Mouse (Mus musculus): ENCODE data around the gene Gm44503. TPM values are rescaled to one million over a fixed set of nuclear protein-coding genes. Genes with fewer than 3 reads are reported as not detected.

Gene Gm44503
- polyA plus RNA-seq, 1 experiment from 2014 or later, result not detected

DNA sequence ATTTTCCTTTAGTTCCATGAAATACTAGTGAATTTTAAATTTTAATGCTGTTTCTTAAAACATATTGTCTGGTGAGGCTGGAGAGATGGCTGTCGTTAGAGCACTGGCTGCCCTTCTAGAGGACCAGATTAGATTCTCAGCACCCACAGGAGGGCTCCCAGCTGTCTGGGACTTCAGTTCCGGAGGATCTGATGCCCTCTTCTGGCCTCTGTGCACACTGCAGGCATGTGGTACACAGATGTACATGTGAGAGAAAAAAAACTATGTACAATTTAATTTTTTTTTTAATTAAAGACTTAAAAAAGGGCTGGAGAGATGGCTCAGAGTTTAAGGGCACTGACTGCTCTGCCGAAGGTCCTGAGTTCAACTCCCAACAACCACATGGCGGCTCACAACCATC is 23.3 kb upstream of the Gm44503 start:
- H3K4me2 ChIP-seq (ENCODE audit: low read depth), result no peak overlapping the region
- no peak overlapping the region for H3K9ac ChIP-seq (ENCODE audit: low read length)
- H3K9me3 ChIP-seq (ENCODE audit: control insufficient read depth, low read length), result no peaks in the 10 kb centered on the region
- H3K27ac ChIP-seq (ENCODE audit: low read depth, low read length), result no peak overlapping the region
- WGBS, result 89% methylated on average over 4 of the region's 4 CpGs
- no peaks in the 10 kb centered on the region for H3K36me3 ChIP-seq (ENCODE audit: control insufficient read depth, insufficient read depth, low read length)
- ATAC-seq (ENCODE audit: insufficient read depth, low FRiP score, low TSS enrichment) (no peak), DNase-seq (ENCODE audit: low spot score) (no peak)
- no peak overlapping the region for H3K4me3 ChIP-seq (ENCODE audit: low read depth, low read length)
- no peaks in the 10 kb centered on the region for H3K27me3 ChIP-seq (ENCODE audit: control insufficient read depth, insufficient read depth, low read length)
- H3K4me1 ChIP-seq (ENCODE audit: control insufficient read depth, insufficient read depth, low read length), result no peaks in the 10 kb centered on the region

DNA sequence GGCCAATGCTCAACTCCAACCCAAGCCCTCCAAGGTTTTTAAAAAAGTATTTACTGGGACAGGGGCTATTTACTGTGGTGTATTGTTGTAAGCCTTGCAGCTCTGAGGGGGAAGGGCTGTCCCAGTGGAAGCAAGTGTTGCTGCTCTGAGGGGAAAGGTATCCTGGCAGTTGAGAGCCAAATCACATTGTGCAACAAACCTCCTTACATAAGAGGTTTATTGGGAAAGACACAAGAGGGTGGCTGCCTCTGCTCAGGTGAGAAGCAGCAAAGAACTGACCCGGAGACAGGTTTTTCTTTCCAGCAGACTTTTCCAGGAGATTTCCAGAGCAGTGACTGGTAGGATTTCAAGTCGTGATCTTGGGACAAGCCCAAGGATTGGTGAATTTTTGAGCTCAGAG is 22.4 kb upstream of the Gm44503 start:
- no peaks in the 10 kb centered on the region for H3K27me3 ChIP-seq (ENCODE audit: control insufficient read depth, insufficient read depth, low read length)
- H3K4me3 ChIP-seq (ENCODE audit: low read depth, low read length), result no peak overlapping the region
- H3K27ac ChIP-seq (ENCODE audit: low read depth, low read length), result no peak overlapping the region
- no peaks in the 10 kb centered on the region for H3K9me3 ChIP-seq (ENCODE audit: control insufficient read depth, low read length)
- no peaks in the 10 kb centered on the region for H3K36me3 ChIP-seq (ENCODE audit: control insufficient read depth, insufficient read depth, low read length)
- H3K4me2 ChIP-seq (ENCODE audit: low read depth), result no peak overlapping the region
- WGBS, result 64% methylated on average over 2 of the region's 2 CpGs
- no peak for DNase-seq (ENCODE audit: low spot score)
- no peaks in the 10 kb centered on the region for H3K4me1 ChIP-seq (ENCODE audit: control insufficient read depth, insufficient read depth, low read length)
- no peak for ATAC-seq (ENCODE audit: insufficient read depth, low FRiP score, low TSS enrichment)
- H3K9ac ChIP-seq (ENCODE audit: low read length), result no peak overlapping the region

DNA sequence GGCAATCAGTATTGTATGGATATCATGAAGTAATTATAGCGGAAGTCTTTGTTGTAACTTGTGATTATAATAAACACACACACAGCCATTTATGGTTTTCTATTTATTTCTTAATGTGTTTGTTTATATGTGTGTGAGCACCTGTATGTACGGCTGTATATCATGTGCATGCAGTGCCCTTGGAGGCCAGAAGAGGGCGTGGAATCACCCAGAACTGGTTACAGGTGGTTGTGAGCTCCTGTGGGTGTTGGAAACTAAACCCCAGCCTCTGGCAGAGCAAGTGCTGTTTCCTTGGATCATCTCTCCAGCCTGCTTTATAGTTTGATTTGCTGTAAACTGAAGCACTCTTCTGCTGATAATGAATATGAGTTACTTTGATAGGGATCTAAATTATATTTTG is 15.2 kb upstream of the Gm44503 start:
- Histone ChIP-seq H3K4me1 (ENCODE audit: control insufficient read depth, insufficient read depth, low read length) (no peaks in the 10 kb centered on the region), H3K9ac (ENCODE audit: low read length) (no peak overlapping the region), H3K4me3 (ENCODE audit: low read depth, low read length) (no peak overlapping the region), H3K36me3 (ENCODE audit: control insufficient read depth, insufficient read depth, low read length) (peaks cover 16% of the 10 kb centered on the region), H3K4me2 (ENCODE audit: low read depth) (no peak overlapping the region), H3K27ac (ENCODE audit: low read depth, low read length) (no peak overlapping the region), H3K27me3 (ENCODE audit: control insufficient read depth, insufficient read depth, low read length) (no peaks in the 10 kb centered on the region), H3K9me3 (ENCODE audit: control insufficient read depth, low read length) (no peaks in the 10 kb centered on the region)
- 65% methylated on average over 3 of the region's 3 CpGs for WGBS
- no peak for DNase-seq (ENCODE audit: low spot score)
- ATAC-seq (ENCODE audit: insufficient read depth, low FRiP score, low TSS enrichment), result no peak

DNA sequence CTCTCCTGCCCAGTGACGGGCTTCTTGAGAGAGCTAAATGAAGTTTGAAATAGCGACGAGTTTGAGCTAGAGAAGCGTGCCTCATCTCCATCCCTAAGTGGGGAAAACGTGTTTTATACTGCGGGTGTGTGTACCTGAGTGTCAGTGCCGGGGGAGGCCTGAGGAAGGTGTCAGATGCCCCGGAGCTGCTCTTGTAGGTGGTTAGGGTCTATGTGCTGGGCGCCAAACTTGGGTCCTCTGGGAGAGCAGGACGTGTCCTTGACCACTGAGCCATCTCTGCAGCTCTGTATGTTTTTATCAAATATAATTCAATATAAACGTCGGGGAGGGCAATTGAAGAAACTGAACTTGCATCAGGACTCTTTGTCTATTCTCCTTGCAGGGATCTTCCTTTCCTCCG is 14.4 kb upstream of the Gm44503 start:
- no peak overlapping the region for H3K9ac ChIP-seq (ENCODE audit: low read length)
- H3K27me3 ChIP-seq (ENCODE audit: control insufficient read depth, insufficient read depth, low read length), result no peaks in the 10 kb centered on the region
- ATAC-seq (ENCODE audit: insufficient read depth, low FRiP score, low TSS enrichment) (no peak), DNase-seq (ENCODE audit: low spot score) (no peak)
- H3K36me3 ChIP-seq (ENCODE audit: control insufficient read depth, insufficient read depth, low read length), result peaks cover 16% of the 10 kb centered on the region
- no peak overlapping the region for H3K4me2 ChIP-seq (ENCODE audit: low read depth)
- no peak overlapping the region for H3K27ac ChIP-seq (ENCODE audit: low read depth, low read length)
- no peaks in the 10 kb centered on the region for H3K9me3 ChIP-seq (ENCODE audit: control insufficient read depth, low read length)
- WGBS, result 92% methylated on average over 13 of the region's 13 CpGs
- no peak overlapping the region for H3K4me3 ChIP-seq (ENCODE audit: low read depth, low read length)
- H3K4me1 ChIP-seq (ENCODE audit: control insufficient read depth, insufficient read depth, low read length), result no peaks in the 10 kb centered on the region

DNA sequence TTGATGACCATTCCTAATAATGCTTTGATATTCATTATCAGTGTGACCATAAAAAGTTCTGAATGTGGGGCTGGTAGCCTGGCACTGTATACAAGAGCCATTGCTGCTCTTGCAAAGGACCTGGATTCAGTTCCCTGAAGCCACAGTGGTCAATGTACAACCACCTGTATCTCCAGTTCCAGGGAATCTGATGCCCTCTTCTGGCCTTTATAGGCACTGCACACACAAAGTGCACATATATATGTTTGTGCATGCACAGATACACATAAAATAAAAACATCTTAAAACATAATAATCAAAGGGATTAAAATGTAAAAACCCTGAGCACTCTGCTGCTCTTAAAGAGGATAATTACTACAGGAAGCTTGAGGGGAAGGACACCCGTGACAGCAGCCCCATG is 11.6 kb upstream of the Gm44503 start:
- 89% methylated on average over 1 of the region's 1 CpGs for WGBS
- Histone ChIP-seq H3K27ac (ENCODE audit: low read depth, low read length) (no peak overlapping the region), H3K4me2 (ENCODE audit: low read depth) (no peak overlapping the region), H3K9me3 (ENCODE audit: control insufficient read depth, low read length) (no peaks in the 10 kb centered on the region), H3K4me1 (ENCODE audit: control insufficient read depth, insufficient read depth, low read length) (no peaks in the 10 kb centered on the region), H3K4me3 (ENCODE audit: low read depth, low read length) (no peak overlapping the region), H3K27me3 (ENCODE audit: control insufficient read depth, insufficient read depth, low read length) (no peaks in the 10 kb centered on the region), H3K36me3 (ENCODE audit: control insufficient read depth, insufficient read depth, low read length) (peaks cover 16% of the 10 kb centered on the region), H3K9ac (ENCODE audit: low read length) (no peak overlapping the region)
- ATAC-seq (ENCODE audit: insufficient read depth, low FRiP score, low TSS enrichment) (no peak), DNase-seq (ENCODE audit: low spot score) (no peak)

DNA sequence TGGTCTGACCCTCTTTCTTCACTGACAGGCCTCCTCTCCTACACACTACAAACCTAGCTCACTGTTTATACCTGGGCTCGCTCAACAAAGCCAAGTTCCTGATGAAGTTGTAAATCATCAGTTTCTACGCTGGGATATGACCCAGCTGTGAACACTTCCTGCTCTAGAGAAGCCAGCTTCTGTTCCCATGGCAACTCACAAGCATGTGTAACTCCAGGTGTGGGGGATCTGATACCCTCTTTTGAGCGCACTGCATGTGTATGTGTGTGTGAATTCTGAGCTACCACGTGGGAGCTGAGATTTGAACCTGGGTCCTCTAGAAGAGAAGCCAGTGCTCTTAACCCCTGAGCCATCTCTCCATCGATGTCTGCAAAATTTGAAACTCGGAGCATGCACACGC is 9.1 kb upstream of the Gm44503 start:
- ATAC-seq (ENCODE audit: insufficient read depth, low FRiP score, low TSS enrichment) (no peak), DNase-seq (ENCODE audit: low spot score) (no peak)
- H3K4me3 ChIP-seq (ENCODE audit: low read depth, low read length), result no peak overlapping the region
- WGBS, result 73% methylated on average over 7 of the region's 7 CpGs
- no peaks in the 10 kb centered on the region for H3K27me3 ChIP-seq (ENCODE audit: control insufficient read depth, insufficient read depth, low read length)
- no peaks in the 10 kb centered on the region for H3K4me1 ChIP-seq (ENCODE audit: control insufficient read depth, insufficient read depth, low read length)
- H3K4me2 ChIP-seq (ENCODE audit: low read depth), result no peak overlapping the region
- H3K36me3 ChIP-seq (ENCODE audit: control insufficient read depth, insufficient read depth, low read length), result peaks cover 15% of the 10 kb centered on the region
- H3K27ac ChIP-seq (ENCODE audit: low read depth, low read length), result no peak overlapping the region
- H3K9ac ChIP-seq (ENCODE audit: low read length), result no peak overlapping the region
- no peaks in the 10 kb centered on the region for H3K9me3 ChIP-seq (ENCODE audit: control insufficient read depth, low read length)

DNA sequence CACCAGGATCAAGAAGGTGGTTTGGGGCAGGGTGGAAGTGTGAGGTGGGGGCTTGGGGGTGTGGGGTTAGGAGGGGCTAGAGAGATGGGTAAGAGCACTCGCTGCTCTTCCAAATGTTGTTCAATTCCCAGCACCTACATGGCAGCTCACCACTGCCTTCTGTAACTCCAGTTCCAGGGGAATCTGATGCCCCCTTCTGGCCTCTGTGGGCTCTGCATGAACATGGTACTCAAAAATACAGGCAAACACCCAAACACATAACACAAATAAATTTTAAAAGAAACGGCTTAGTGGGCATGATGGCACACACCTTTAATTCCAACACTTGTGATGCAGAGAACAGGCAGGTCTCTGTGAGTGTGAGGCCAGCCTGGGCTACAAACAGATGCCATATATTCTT is 3.9 kb upstream of the Gm44503 start:
- peak; percentile 51 for DNase-seq (ENCODE audit: low spot score)
- Histone ChIP-seq H3K4me2 (ENCODE audit: low read depth) (no peak overlapping the region), H3K9me3 (ENCODE audit: control insufficient read depth, low read length) (no peaks in the 10 kb centered on the region), H3K27me3 (ENCODE audit: control insufficient read depth, insufficient read depth, low read length) (no peaks in the 10 kb centered on the region), H3K27ac (ENCODE audit: low read depth, low read length) (no peak overlapping the region), H3K4me1 (ENCODE audit: control insufficient read depth, insufficient read depth, low read length) (peaks cover 3% of the 10 kb centered on the region; the same call in 1 of the 2 replicates), H3K9ac (ENCODE audit: low read length) (no peak overlapping the region), H3K4me3 (ENCODE audit: low read depth, low read length) (no peak overlapping the region), H3K36me3 (ENCODE audit: control insufficient read depth, insufficient read depth, low read length) (no peaks in the 10 kb centered on the region)
- no peak for ATAC-seq (ENCODE audit: insufficient read depth, low FRiP score, low TSS enrichment)
- WGBS, result 37% methylated on average over 2 of the region's 2 CpGs

DNA sequence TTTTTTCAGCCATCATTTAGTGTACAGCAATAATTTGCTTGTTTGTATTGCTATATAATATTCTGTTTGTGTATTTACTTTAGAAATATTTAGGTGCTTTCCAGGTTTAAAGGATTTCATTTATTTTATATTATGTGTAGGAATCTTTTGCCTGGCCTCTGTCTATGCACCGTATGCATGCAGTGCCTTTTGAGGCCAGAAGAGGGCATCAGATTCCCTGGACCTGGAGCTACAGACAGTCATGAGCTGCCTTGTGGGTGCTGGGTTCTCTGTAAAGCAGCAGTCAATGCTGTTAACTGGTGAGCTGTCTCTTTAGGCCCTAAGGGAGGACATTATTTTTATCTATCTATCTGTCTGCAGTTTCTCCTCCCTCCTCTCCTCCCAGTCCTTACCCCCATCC is 3.1 kb upstream of the Gm44503 start:
- WGBS, result 18% methylated on average over 1 of the region's 1 CpGs
- Histone ChIP-seq H3K36me3 (ENCODE audit: control insufficient read depth, insufficient read depth, low read length) (no peaks in the 10 kb centered on the region), H3K27me3 (ENCODE audit: control insufficient read depth, insufficient read depth, low read length) (no peaks in the 10 kb centered on the region), H3K4me2 (ENCODE audit: low read depth) (no peak overlapping the region), H3K4me3 (ENCODE audit: low read depth, low read length) (no peak overlapping the region), H3K27ac (ENCODE audit: low read depth, low read length) (no peak overlapping the region), H3K4me1 (ENCODE audit: control insufficient read depth, insufficient read depth, low read length) (peaks cover 3% of the 10 kb centered on the region; the same call in 1 of the 2 replicates), H3K9ac (ENCODE audit: low read length) (no peak overlapping the region), H3K9me3 (ENCODE audit: control insufficient read depth, low read length) (no peaks in the 10 kb centered on the region)
- DNase-seq (ENCODE audit: low spot score), result peak; percentile 46
- ATAC-seq (ENCODE audit: insufficient read depth, low FRiP score, low TSS enrichment), result no peak

DNA sequence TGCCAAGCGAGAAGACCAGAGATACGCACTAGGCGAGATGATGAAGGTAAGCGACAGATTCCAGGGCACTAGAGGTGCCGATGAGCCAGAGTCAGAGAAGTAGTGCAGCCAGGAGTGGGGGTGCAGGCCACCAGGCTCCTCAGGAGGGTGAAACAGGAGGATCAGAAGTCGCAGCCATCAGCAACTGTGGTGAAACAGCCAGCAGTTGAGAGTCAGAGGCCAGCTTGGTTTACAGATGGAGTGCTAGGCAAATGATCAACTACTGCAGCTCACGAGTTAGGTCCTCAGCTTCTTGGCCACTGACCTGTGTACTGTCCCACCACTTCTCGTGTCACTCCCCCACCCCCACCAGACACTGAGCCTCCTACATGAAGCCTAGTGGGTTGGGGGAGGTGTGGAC is 2.7 kb downstream of the Gm44503 start:
- H3K9ac ChIP-seq (ENCODE audit: low read length), result no peak overlapping the region
- H3K36me3 ChIP-seq (ENCODE audit: control insufficient read depth, insufficient read depth, low read length), result no peaks in the 10 kb centered on the region
- H3K4me1 ChIP-seq (ENCODE audit: control insufficient read depth, insufficient read depth, low read length), result peaks cover 3% of the 10 kb centered on the region; the same call in 1 of the 2 replicates
- no peak overlapping the region for H3K27ac ChIP-seq (ENCODE audit: low read depth, low read length)
- H3K4me2 ChIP-seq (ENCODE audit: low read depth), result no peak overlapping the region
- H3K27me3 ChIP-seq (ENCODE audit: control insufficient read depth, insufficient read depth, low read length), result no peaks in the 10 kb centered on the region
- 81% methylated on average over 8 of the region's 8 CpGs for WGBS
- H3K9me3 ChIP-seq (ENCODE audit: control insufficient read depth, low read length), result no peaks in the 10 kb centered on the region
- no peak for ATAC-seq (ENCODE audit: insufficient read depth, low FRiP score, low TSS enrichment)
- DNase-seq (ENCODE audit: low spot score), result no peak
- no peak overlapping the region for H3K4me3 ChIP-seq (ENCODE audit: low read depth, low read length)
